In genomic region chr16:72688185-72688681, GRCm38 (mm10) we compare ENCODE assay signal across 16 mouse cellular contexts.
A peak's percentile ranks its signal among the peaks of the same experiment; 100 is the strongest.
DNase-seq lines count a peak whose midpoint lies in the region; ATAC-seq and TF ChIP-seq lines count a peak whose summit lies in the region.
"Had no signal": no experiment of that assay in that cellular context is flagged by ENCODE, and none has a peak within 500 bp of the region (broad histone marks: within the 10 kb centered on the region; RNA-seq: fewer than 3 reads in every experiment).

No protein-coding gene starts in this region.

- no peaks in the 10 kb centered on the region for H3K36me3 ChIP-seq in hindbrain, embryonic 13.5 days
- no peaks in the 10 kb centered on the region for H3K36me3 ChIP-seq in hindbrain, embryonic 11.5 days (ENCODE audit: control insufficient read depth, insufficient read depth, low read length)
- H3K36me3 ChIP-seq in hindbrain, embryonic 16.5 days (ENCODE audit: control insufficient read depth, insufficient read depth, low read length), result no peaks in the 10 kb centered on the region
- H3K36me3 ChIP-seq in liver, postnatal 0 days (replicated peaks; ENCODE audit: insufficient read depth, low read length), result no peaks in the 10 kb centered on the region
- H3K36me3 ChIP-seq: embryonic facial prominence, embryonic 15.5 days; forebrain, embryonic 15.5 days; G1E; heart, embryonic 12.5 days had no signal

- no peak for DNase-seq in hindbrain, embryonic 11.5 days (ENCODE audit: low spot score)
- DNase-seq in ZHBTc4 (ENCODE audit: low read depth, low spot score), result peak; percentile 43
- DNase-seq in liver, postnatal 0 days, result peak; percentile 65
- DNase-seq in left cerebral cortex, adult 2 months (ENCODE audit: extremely low spot score in 1 of 2, low spot score in 2 of 2), result no peak
- no peak for DNase-seq in left cerebral cortex, adult 9 months (ENCODE audit: low spot score in 2 of 2)
- DNase-seq: B cell, adult 2 months; cerebellum, postnatal 25 days; gastrocnemius, postnatal 14 days had no signal

- no peak overlapping the region for H3K9ac ChIP-seq in hindbrain, embryonic 13.5 days
- H3K9ac ChIP-seq in hindbrain, embryonic 11.5 days (ENCODE audit: low read depth, low read length), result no peak overlapping the region
- H3K9ac ChIP-seq in hindbrain, embryonic 16.5 days (ENCODE audit: low read depth, low read length), result no peak overlapping the region
- no peak overlapping the region for H3K9ac ChIP-seq in liver, postnatal 0 days (replicated peaks)
- H3K9ac ChIP-seq: embryonic facial prominence, embryonic 15.5 days; forebrain, embryonic 15.5 days; heart, embryonic 12.5 days had no signal

- no peak overlapping the region for H3K4me3 ChIP-seq in hindbrain, embryonic 13.5 days
- H3K4me3 ChIP-seq in hindbrain, embryonic 11.5 days (ENCODE audit: low read depth, low read length), result no peak overlapping the region
- no peak overlapping the region for H3K4me3 ChIP-seq in hindbrain, embryonic 16.5 days (ENCODE audit: low read length)
- no peak overlapping the region for H3K4me3 ChIP-seq in liver, postnatal 0 days (ENCODE audit: low read depth, low read length)
- no peak overlapping the region for H3K4me3 ChIP-seq in left cerebral cortex, adult 2 months
- H3K4me3 ChIP-seq: embryonic facial prominence, embryonic 15.5 days; forebrain, embryonic 15.5 days; heart, embryonic 12.5 days had no signal

- no peak overlapping the region for H3K27ac ChIP-seq in hindbrain, embryonic 13.5 days
- no peak overlapping the region for H3K27ac ChIP-seq in hindbrain, embryonic 11.5 days (ENCODE audit: low read depth, low read length)
- no peak overlapping the region for H3K27ac ChIP-seq in hindbrain, embryonic 16.5 days (ENCODE audit: low read depth, low read length)
- H3K27ac ChIP-seq in liver, postnatal 0 days (ENCODE audit: low read depth), result peak overlapping the region; percentile 70
- H3K27ac ChIP-seq in left cerebral cortex, adult 2 months, result no peak overlapping the region
- H3K27ac ChIP-seq: embryonic facial prominence, embryonic 15.5 days; forebrain, embryonic 15.5 days; macrophage had no signal

- no peak for TF ChIP-seq EP300 in liver, postnatal 0 days (IDR thresholded peaks at IDR 0.05; ENCODE audit: low read depth)

- H3K4me1 ChIP-seq in hindbrain, embryonic 13.5 days (replicated peaks), result peaks cover 47% of the 10 kb centered on the region
- peaks cover 10% of the 10 kb centered on the region; the same call in 1 of the 2 replicates for H3K4me1 ChIP-seq in hindbrain, embryonic 11.5 days (replicated peaks; ENCODE audit: control insufficient read depth, insufficient read depth, low read length)
- no peaks in the 10 kb centered on the region; the same call in 1 of the 2 replicates for H3K4me1 ChIP-seq in hindbrain, embryonic 16.5 days (ENCODE audit: control insufficient read depth, insufficient read depth, low read depth, low read length)
- H3K4me1 ChIP-seq in liver, postnatal 0 days (ENCODE audit: insufficient read depth), result no peaks in the 10 kb centered on the region

- no peak for TF ChIP-seq CTCF in liver, postnatal 0 days (IDR thresholded peaks at IDR 0.05; ENCODE audit: low read depth)
- TF ChIP-seq CTCF in left cerebral cortex, adult 2 months (IDR thresholded peaks at IDR 0.05), result no peak

- ATAC-seq in hindbrain, embryonic 13.5 days (ENCODE audit: low FRiP score), result peak; percentile 60
- ATAC-seq in hindbrain, embryonic 11.5 days (ENCODE audit: low FRiP score), result no peak
- peak; percentile 80 for ATAC-seq in hindbrain, embryonic 16.5 days
- peak; percentile 90 for ATAC-seq in liver, postnatal 0 days
- ATAC-seq in megakaryocyte progenitor cell, adult 5-6 weeks (replicated peaks; ENCODE audit: poor library complexity), result no peak
- ATAC-seq: forebrain, embryonic 15.5 days had no signal

- H3K9me3 ChIP-seq in hindbrain, embryonic 13.5 days, result no peaks in the 10 kb centered on the region
- H3K9me3 ChIP-seq in hindbrain, embryonic 11.5 days (ENCODE audit: control insufficient read depth, low read length), result no peaks in the 10 kb centered on the region
- H3K9me3 ChIP-seq in hindbrain, embryonic 16.5 days (ENCODE audit: control insufficient read depth, low read length), result no peaks in the 10 kb centered on the region
- no peaks in the 10 kb centered on the region for H3K9me3 ChIP-seq in liver, postnatal 0 days (ENCODE audit: low read length)
- H3K9me3 ChIP-seq: embryonic facial prominence, embryonic 15.5 days; forebrain, embryonic 15.5 days; heart, embryonic 12.5 days had no signal

- no peak overlapping the region for H3K4me2 ChIP-seq in hindbrain, embryonic 13.5 days
- no peak overlapping the region for H3K4me2 ChIP-seq in hindbrain, embryonic 11.5 days (replicated peaks; ENCODE audit: low read depth, low read length)
- no peak overlapping the region for H3K4me2 ChIP-seq in hindbrain, embryonic 16.5 days (ENCODE audit: low read length)
- peak overlapping the region; percentile 16; the same call in 1 of the 2 replicates for H3K4me2 ChIP-seq in liver, postnatal 0 days (ENCODE audit: low read depth, low read length)
- H3K4me2 ChIP-seq: embryonic facial prominence, embryonic 15.5 days; forebrain, embryonic 15.5 days; heart, embryonic 12.5 days had no signal

- 67% methylated on average over 6 of the region's 6 CpGs for WGBS in hindbrain, embryonic 13.5 days
- 79% methylated on average over 6 of the region's 6 CpGs for WGBS in hindbrain, embryonic 11.5 days
- 71% methylated on average over 6 of the region's 6 CpGs for WGBS in hindbrain, embryonic 16.5 days
- 58% methylated on average over 6 of the region's 6 CpGs for WGBS in liver, postnatal 0 days (ENCODE audit: insufficient replicate concordance)

- intact Hi-C loops in left cerebral cortex, adult 2 months (cut with DNase I), result no loop called here

- no peaks in the 10 kb centered on the region for H3K27me3 ChIP-seq in hindbrain, embryonic 13.5 days
- H3K27me3 ChIP-seq in hindbrain, embryonic 11.5 days (ENCODE audit: control insufficient read depth, insufficient read depth, low read length), result no peaks in the 10 kb centered on the region
- no peaks in the 10 kb centered on the region for H3K27me3 ChIP-seq in hindbrain, embryonic 16.5 days (replicated peaks; ENCODE audit: control insufficient read depth, insufficient read depth, low read length)
- H3K27me3 ChIP-seq in liver, postnatal 0 days (ENCODE audit: insufficient read depth, low read length), result no peaks in the 10 kb centered on the region
- H3K27me3 ChIP-seq: embryonic facial prominence, embryonic 15.5 days; forebrain, embryonic 15.5 days; heart, embryonic 12.5 days had no signal

Comparison
In these comparisons a context has a peak if more than half of its experiments do, and no peak if none do; other contexts are left out.
1. ATAC-seq: peak in hindbrain, embryonic 13.5 days (single experiment), hindbrain, embryonic 16.5 days (single experiment) and liver, postnatal 0 days (single experiment); none in hindbrain, embryonic 11.5 days (single experiment) and megakaryocyte progenitor cell, adult 5-6 weeks (single experiment).
2. DNase-seq: peak in ZHBTc4 (single experiment) and liver, postnatal 0 days (single experiment); none in hindbrain, embryonic 11.5 days (single experiment), left cerebral cortex, adult 2 months (0 of 2) and left cerebral cortex, adult 9 months (0 of 2).